ENCODE assay signal across 16 mouse cellular contexts in the genomic region with DNA sequence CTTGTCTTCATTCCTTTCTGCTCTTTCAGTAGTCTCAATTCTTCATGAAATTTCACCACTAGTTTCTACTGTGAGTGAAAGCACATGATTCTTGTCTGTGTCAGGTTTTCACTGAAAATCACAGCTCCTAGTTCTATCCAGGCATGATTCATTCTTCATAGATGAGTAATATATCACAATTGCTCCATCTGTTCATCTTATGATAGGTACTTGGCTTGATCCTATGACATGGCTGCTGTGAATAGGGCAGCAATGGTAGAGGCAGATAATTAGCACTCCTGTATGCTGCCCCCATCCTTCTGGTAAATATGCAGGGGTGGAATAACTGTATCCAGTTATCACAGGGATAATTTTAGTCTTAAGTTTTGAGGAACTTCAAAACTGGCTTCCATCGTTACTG.
"Had no signal": no experiment of that assay in that cellular context is flagged by ENCODE, and none has a peak within 500 bp of the region (broad histone marks: within the 10 kb centered on the region; RNA-seq: fewer than 3 reads in every experiment).

No protein-coding gene starts in this region.

- ATAC-seq: hindbrain, embryonic 16.5 days; inflammation-experienced regulatory T-cells, adult 6 months; intestine, embryonic 15.5 days; intestine, postnatal 0 days; liver, embryonic 12.5 days had no signal

- DNase-seq: gastrocnemius, postnatal 14 days; gastrocnemius, postnatal 36 days; heart, adult 18-20 months; heart, postnatal 10 days; heart, postnatal 4 days; kidney, adult 18-20 months; kidney, adult 8-10 months; kidney, postnatal 10 days; kidney, postnatal 25 days; kidney, postnatal 4 days; left cerebral cortex, postnatal 4 days had no signal
